Mouse (Mus musculus) forebrain, embryonic 11.5 days (tissue): ENCODE measurements around the gene Cdk13. TPM values are rescaled to one million over a fixed set of nuclear protein-coding genes. Genes with fewer than 3 reads are reported as not detected.

Source experiments
- ATAC-seq: fragments of 200-750 bp; cut with Nextera tagmentation; replicated peaks from 2 replicates; pipeline ENCODE4 v1.8.0; 2017; ENCODE audit warnings: moderate TSS enrichment; ENCODE audit not compliant: low FRiP score
- DNase-seq: peaks from one replicate; pipeline ENCODE4 v3.0.0-alpha.2; 2017; ENCODE audit warnings: low spot score
- H3K27ac ChIP-seq: fragments of 300-500 bp; sonication (generic); 2 replicates; pipeline ENCODE4 v1.5.1; 2014; ENCODE audit warnings: low read depth, low read length
- H3K27me3 ChIP-seq: fragments of 300-500 bp; sonication (generic); 2 replicates; pipeline ENCODE4 v1.6.1; 2014; ENCODE audit warnings: mild to moderate bottlenecking, low read length, mixed read lengths; ENCODE audit not compliant: control insufficient read depth, insufficient read depth
- H3K36me3 ChIP-seq: fragments of 300-500 bp; sonication (generic); 2 replicates; pipeline ENCODE4 v1.6.1; 2014; ENCODE audit warnings: mild to moderate bottlenecking, low read length, moderate library complexity, mixed read lengths; ENCODE audit not compliant: control insufficient read depth, insufficient read depth
- H3K4me1 ChIP-seq: fragments of 300-500 bp; sonication (generic); replicated peaks from 2 replicates; pipeline ENCODE4 v1.6.1; 2014; ENCODE audit warnings: low read length, mixed read lengths; ENCODE audit not compliant: control insufficient read depth, insufficient read depth
- H3K4me2 ChIP-seq: fragments of 300-500 bp; sonication (generic); 2 replicates; pipeline ENCODE4 v1.6.1; 2014; ENCODE audit warnings: low read depth, mild to moderate bottlenecking, low read length, moderate library complexity, mixed read lengths; ENCODE audit not compliant: severe bottlenecking
- H3K4me3 ChIP-seq: fragments of 300-500 bp; sonication (generic); 2 replicates; pipeline ENCODE4 v1.5.1; 2014; ENCODE audit warnings: low read depth, low read length
- H3K9ac ChIP-seq: fragments of 300-500 bp; sonication (generic); 2 replicates; pipeline ENCODE4 v1.6.1; 2014; ENCODE audit warnings: low read length
- H3K9me3 ChIP-seq: fragments of 300-500 bp; sonication (generic); 2 replicates; pipeline ENCODE4 v1.6.1; 2016; ENCODE audit warnings: low read length, mixed read lengths; ENCODE audit not compliant: control insufficient read depth
- WGBS: fragments of 180-500 bp; shearing (Covaris S2); extraction: QIAGEN DNeasy Blood & Tissue Kit; methylation state at CpG from one replicate; pipeline ENCODE4 v1.1.7; 2014; 5-methylcytosine and 5-hydroxymethylcytosine counted together
- polyA plus RNA-seq: library from polyadenylated mRNA; unstranded; fragments of >200 nt; fragmentation: Nextera tagmentation; extraction: Ambion mirVana; gene quantifications from 2 replicates; pipeline ENCODE4 v1.2.1, GENCODE M21; 2014

The Cdk13 gene
- polyA plus RNA-seq, 1 experiment from 2014 or later: 19.0 TPM

DNA sequence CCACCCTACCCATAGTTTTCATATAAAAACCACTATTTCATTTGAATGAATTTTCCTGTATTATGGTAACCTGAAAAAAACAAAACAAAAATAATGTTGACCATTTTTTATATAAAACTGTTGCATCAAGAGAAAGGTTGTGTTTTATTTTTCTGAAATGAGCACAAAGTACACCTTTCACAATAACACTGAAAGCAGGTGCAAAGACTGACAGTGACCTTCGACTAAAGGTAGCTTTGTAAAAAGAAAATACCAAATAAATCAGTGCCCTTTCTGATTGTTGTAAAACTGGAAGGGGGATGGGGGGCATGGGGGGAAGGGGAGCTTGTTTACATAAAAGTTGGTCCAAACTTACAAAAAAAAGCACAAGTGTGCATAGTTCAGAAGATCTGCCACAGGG, 87.5 kb downstream of the Cdk13 start:
- DNase-seq: no peak
- no peaks in the 10 kb centered on the region; the same call in 1 of the 2 replicates for H3K36me3 ChIP-seq

DNA sequence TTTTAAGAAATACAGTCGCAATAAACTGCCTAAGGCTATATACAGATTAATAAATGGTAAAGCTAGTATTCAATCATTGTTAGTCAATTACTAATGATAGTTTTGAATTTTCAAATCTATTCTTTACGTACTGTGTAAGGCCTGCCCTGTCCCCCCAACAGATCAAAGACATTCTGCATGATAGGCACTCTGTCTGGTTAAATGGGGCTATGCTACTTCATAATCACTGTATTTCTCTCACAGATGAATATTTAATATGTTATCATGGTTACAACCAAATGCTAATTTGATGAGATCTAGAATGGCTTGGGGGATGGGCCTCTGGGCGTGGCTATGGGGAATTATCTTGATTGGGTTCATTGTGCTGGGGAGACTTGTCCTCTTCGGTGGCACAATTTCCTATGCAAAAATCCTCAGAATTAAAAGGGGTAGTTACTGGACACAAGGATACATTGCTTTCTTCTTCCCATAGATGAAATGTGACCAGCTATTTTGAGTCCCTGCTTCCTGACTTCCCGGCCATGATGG, 96.0 kb downstream of the Cdk13 start:
- ATAC-seq (no peak), DNase-seq (no peak)
- no peak overlapping the region for H3K27ac ChIP-seq
- 81% methylated on average over 5 of the region's 5 CpGs for WGBS
- no peak overlapping the region for H3K9ac ChIP-seq
- no peak overlapping the region for H3K4me3 ChIP-seq
- no peaks in the 10 kb centered on the region for H3K4me1 ChIP-seq
- no peak overlapping the region for H3K4me2 ChIP-seq
- no peaks in the 10 kb centered on the region for H3K36me3 ChIP-seq
- H3K27me3 ChIP-seq: no peaks in the 10 kb centered on the region
- H3K9me3 ChIP-seq: no peaks in the 10 kb centered on the region

More for the DNA sequence above, 87.5 kb downstream of the Cdk13 start:
- no peaks in the 10 kb centered on the region for H3K4me1 ChIP-seq
- H3K4me3 ChIP-seq: no peak overlapping the region
- H3K9ac ChIP-seq: no peak overlapping the region
- H3K9me3 ChIP-seq: no peaks in the 10 kb centered on the region
- no peak overlapping the region for H3K4me2 ChIP-seq
- H3K27me3 ChIP-seq: no peaks in the 10 kb centered on the region
- WGBS: 88% methylated on average over 1 of the region's 1 CpGs
- no peak overlapping the region for H3K27ac ChIP-seq
- ATAC-seq: no peak

DNA sequence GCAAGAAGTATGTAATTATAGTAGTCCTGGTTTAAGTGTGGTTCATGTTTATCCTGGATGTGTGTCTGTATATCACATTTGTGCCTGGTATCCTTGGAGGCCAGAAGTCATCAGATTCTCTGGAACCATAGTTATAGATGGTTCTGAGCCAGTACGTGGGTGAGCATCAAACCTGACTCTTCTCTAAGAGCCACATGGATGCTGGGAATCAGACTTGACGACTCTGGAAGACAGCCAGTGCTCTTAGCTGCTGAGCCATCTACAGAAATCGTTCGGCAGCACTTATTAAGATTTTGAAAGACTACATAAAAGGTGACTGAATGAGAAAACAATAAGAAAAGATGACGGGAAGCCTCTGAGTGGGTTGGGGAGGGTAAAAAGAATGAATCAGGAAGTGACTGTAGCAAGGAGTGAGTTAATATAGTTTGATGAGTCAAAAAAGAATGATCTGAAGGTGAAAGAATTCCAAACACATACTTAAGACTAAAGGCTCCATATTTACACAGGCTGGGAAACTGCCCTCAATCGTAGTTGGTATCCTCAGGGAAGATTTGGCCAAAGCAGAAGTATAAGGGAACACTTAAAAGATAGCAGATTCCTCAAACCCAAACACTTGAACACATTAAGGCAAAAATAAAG, 99.6 kb downstream of the Cdk13 start:
- Histone ChIP-seq H3K4me3 (no peak overlapping the region), H3K9ac (no peak overlapping the region), H3K4me1 (no peaks in the 10 kb centered on the region), H3K27me3 (no peaks in the 10 kb centered on the region), H3K4me2 (no peak overlapping the region), H3K9me3 (no peaks in the 10 kb centered on the region), H3K36me3 (no peaks in the 10 kb centered on the region), H3K27ac (no peak overlapping the region)
- DNase-seq (no peak), ATAC-seq (no peak)
- WGBS: 92% methylated on average over 6 of the region's 6 CpGs

DNA sequence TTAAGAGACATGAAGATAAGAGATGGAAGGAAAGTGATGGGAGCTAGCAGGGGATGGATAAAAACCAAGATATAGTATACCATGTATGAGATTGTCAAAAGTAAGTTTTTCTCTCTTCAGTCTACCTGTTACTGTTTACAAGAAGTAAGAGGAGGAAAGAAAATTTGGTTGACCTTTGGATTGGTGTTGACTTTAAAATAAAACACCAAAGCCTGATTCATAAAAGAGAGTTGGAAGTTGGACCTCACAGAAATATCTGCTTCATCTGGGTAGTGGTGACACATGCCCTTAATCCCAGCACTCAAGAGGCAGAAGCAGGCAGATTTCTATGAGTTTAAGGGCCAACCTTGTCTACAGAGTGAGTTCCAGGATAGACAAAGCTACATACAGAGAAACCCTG, 102.6 kb downstream of the Cdk13 start:
- H3K9ac ChIP-seq: no peak overlapping the region
- H3K9me3 ChIP-seq: no peaks in the 10 kb centered on the region
- no peaks in the 10 kb centered on the region for H3K36me3 ChIP-seq
- H3K4me3 ChIP-seq: no peak overlapping the region
- no peaks in the 10 kb centered on the region for H3K27me3 ChIP-seq
- ATAC-seq (no peak), DNase-seq (no peak)
- H3K4me1 ChIP-seq: no peaks in the 10 kb centered on the region
- H3K4me2 ChIP-seq: no peak overlapping the region
- no peak overlapping the region for H3K27ac ChIP-seq

DNA sequence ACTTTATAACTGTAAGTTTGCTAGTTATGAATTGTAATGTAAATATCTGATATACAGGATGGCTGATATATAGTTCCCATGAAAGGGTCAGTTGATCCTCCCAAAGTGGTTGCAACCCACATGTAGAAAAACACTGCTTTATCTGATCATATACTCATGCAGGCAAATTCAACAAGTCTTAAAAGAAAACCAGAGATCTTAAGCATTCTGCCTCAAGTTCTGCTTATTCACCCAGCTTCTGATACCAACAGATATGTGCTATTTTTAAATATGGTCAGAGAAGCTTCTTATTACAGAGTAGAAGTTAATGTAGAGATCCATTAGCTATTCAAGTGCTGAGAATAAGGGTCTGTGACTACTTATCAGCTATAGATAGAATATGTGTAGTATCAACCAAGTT, 103.6 kb downstream of the Cdk13 start:
- Histone ChIP-seq H3K4me1 (no peaks in the 10 kb centered on the region), H3K36me3 (no peaks in the 10 kb centered on the region), H3K9me3 (no peaks in the 10 kb centered on the region), H3K9ac (no peak overlapping the region), H3K4me2 (no peak overlapping the region), H3K27ac (no peak overlapping the region), H3K27me3 (no peaks in the 10 kb centered on the region), H3K4me3 (no peak overlapping the region)
- ATAC-seq: no peak
- DNase-seq: no peak

DNA sequence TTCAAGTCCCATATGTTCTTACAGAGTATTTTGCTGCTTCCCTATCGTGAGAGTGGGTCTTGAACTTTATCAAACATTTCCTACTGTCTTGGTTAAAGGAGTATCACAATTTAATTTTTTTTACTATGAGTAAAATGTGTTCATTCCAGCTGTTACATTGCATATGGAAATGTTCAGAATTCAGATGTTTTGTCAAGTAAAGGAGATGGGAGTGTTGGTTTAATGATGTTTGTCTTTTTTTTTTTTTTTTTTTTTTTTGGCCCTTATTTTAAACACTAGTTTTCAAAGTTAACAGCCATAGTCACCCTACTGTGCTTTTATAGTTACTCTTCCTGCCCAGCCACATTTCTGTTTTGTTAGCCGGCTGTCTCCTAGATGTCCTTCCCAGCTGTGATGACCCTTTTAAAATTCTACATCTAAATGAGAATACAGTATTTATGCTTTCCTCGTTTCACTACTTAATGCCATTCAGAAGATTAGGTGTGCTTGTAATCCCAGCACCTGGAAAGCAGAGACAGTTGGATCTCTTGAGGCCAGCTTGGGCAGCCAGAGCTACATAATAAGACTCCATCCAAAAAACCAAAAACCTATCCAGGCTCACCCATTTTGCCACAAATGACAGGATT, 104.7 kb downstream of the Cdk13 start:
- H3K4me2 ChIP-seq: no peak overlapping the region
- H3K4me1 ChIP-seq: no peaks in the 10 kb centered on the region
- 89% methylated on average over 3 of the region's 3 CpGs for WGBS
- no peak overlapping the region for H3K9ac ChIP-seq
- DNase-seq: no peak
- H3K9me3 ChIP-seq: no peaks in the 10 kb centered on the region
- no peak overlapping the region for H3K27ac ChIP-seq
- no peaks in the 10 kb centered on the region for H3K27me3 ChIP-seq
- H3K36me3 ChIP-seq: no peaks in the 10 kb centered on the region
- ATAC-seq: no peak
- H3K4me3 ChIP-seq: no peak overlapping the region

DNA sequence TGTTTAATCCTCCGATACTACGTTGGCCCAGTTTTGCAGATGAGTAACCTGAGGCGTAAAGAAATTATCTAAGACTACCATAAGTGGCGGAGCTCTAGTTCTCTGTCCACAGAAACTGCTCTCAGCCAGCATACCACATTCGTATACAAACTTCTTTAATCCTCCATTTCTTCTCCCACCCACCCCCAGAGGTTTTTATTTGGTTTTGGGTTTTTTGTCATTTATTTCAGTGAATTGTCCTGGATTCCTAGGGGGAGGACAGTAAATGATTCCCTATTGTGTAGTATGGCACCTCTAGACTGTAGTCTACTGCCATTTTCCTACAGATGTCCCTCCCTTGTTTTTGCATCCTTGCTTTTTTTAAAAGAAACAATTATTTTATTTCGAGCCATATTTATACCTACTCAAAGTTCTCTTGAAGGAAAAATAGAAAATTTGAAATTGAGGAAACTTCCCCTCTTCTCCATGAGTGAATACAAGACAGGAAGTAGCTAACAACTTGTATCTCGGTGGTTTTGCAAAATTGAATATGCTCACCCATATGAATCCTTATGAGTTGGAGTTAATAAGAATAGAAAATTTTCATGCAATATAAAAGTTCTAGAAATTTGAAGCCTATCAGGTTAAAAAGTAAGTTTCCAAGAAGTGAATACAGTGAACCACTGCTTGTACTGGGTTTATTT, 108.9 kb downstream of the Cdk13 start:
- DNase-seq: no peak
- WGBS: 16% methylated on average over 7 of the region's 7 CpGs

DNA sequence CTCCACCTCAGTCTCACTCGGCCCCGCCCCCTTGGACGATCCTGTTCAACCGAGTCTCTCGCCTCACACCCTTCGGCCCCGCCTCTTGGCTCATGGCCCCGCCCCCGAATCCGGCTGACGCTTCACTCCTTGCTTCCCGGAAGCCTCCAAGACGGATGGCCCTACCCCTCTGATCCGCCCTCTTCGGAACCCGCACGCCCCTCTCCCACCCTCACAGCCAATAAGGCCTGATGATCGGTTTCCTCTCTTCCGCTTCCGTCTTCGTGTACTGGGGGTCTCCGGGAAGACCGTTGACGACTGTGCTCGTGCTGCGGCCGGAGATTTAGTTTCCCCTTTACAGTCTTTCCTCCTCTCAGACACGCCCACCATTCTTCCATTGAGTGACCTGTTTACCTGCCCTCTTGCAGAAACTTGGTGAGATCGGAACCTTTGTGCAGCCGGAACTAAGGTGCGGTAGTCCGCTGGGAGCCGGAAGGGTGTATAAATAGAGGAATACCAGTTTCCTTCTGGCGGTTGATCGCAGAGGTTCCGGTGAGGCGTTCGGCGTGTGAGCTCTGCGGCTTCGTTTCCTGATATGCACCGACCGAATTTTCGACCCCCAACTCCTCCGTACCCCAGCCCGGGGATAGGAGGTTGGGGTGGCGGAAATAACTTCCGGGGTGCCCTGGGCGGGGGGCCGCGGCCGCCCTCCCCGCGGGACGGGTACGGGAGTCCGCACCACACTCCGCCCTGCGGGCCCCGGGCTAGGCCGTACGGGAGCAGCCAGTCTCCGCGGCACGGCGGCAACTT, 109.8 kb downstream of the Cdk13 start, which contains the start of the genes Mplkip and Sugct:
TSS of gene Mplkip (plus strand) at position 282 of the 789 bp plus-strand sequence.
TSS of gene Sugct (minus strand) at position 643 of the 789 bp plus-strand sequence.
- Histone ChIP-seq H3K4me2 (peak within 1 kb of the TSS; percentile 67), H3K4me1 (no peaks in the 10 kb centered on the region), H3K36me3 (no peaks in the 10 kb centered on the region), H3K9me3 (no peaks in the 10 kb centered on the region), H3K27ac (peak within 1 kb of the TSS; percentile 78), H3K9ac (peak within 1 kb of the TSS; percentile 83), H3K4me3 (peak within 1 kb of the TSS; percentile 79), H3K27me3 (no peaks in the 10 kb centered on the region)
- ATAC-seq (peak; percentile 99), DNase-seq (peak; percentile 100)
- under 1% methylated on average over 62 of the region's 66 CpGs for WGBS

More for the DNA sequence above, 108.9 kb downstream of the Cdk13 start:
- no peaks in the 10 kb centered on the region for H3K36me3 ChIP-seq
- H3K9ac ChIP-seq: peak overlapping the region; percentile 83
- no peaks in the 10 kb centered on the region for H3K4me1 ChIP-seq
- no peak for ATAC-seq
- peak overlapping the region; percentile 78; the same call in 1 of the 2 replicates for H3K27ac ChIP-seq
- H3K4me2 ChIP-seq: peak overlapping the region; percentile 67
- no peaks in the 10 kb centered on the region for H3K27me3 ChIP-seq
- peak overlapping the region; percentile 79 for H3K4me3 ChIP-seq
- H3K9me3 ChIP-seq: no peaks in the 10 kb centered on the region
